Mouse (Mus musculus) CH12.LX (cell line): ENCODE results near the gene Twsg1. TPM values are rescaled to one million over a fixed set of nuclear protein-coding genes. Genes with fewer than 3 reads are reported as not detected.

Experiments used
- DNase-seq: peaks from one replicate; pipeline ENCODE4 v3.0.0-alpha.2; 2013; ENCODE audit errors: extremely low read depth
- H3K27ac ChIP-seq: 2 replicates; pipeline ENCODE4 v1.5.1; 2012; ENCODE audit warnings: low read depth, mild to moderate bottlenecking, control low read depth, moderate library complexity; ENCODE audit not compliant: insufficient read depth
- H3K27me3 ChIP-seq: replicated peaks from 2 replicates; pipeline ENCODE3; 2012; ENCODE audit warnings: inconsistent platforms
- H3K36me3 ChIP-seq, 2 experiments: replicated peaks in 1 of 2; 2 replicates each; pipeline versions ENCODE3 to v1.6.1; 2012; ENCODE audit warnings: inconsistent platforms in 1 of 2, low read length in 1 of 2, mild to moderate bottlenecking in 1 of 2, mixed read lengths in 1 of 2, moderate library complexity in 1 of 2; ENCODE audit not compliant: control insufficient read depth in 1 of 2, insufficient read depth in 1 of 2
- H3K4me1 ChIP-seq, 2 experiments: 2 replicates each; pipeline ENCODE4 v1.6.1; 2012; ENCODE audit warnings: inconsistent platforms in 1 of 2, moderate library complexity in 1 of 2; ENCODE audit not compliant: insufficient read depth in 2 of 2, control insufficient read depth in 1 of 2
- H3K4me2 ChIP-seq: 2 replicates; pipeline ENCODE4 v1.6.1; 2012; ENCODE audit warnings: low read depth, mild to moderate bottlenecking, control low read depth; ENCODE audit not compliant: poor library complexity, insufficient read depth, severe bottlenecking
- H3K4me3 ChIP-seq, 3 experiments: fragments of 150-350 bp in 1 of 3; sonication (generic) in 1 of 3; replicated peaks in 1 of 3; 2 replicates each; pipeline versions ENCODE3 to v1.5.1; 2011 to 2012; ENCODE audit warnings: low read depth in 2 of 3, low read length in 2 of 3, mild to moderate bottlenecking in 2 of 3, moderate library complexity in 2 of 3, control low read depth in 1 of 3, improper control_type of control experiment in 1 of 3, inconsistent platforms in 1 of 3, mixed read lengths in 1 of 3; ENCODE audit not compliant: poor library complexity in 1 of 3
- H3K79me2 ChIP-seq: replicated peaks from 2 replicates; pipeline ENCODE4 v1.6.1; 2012; ENCODE audit warnings: mild to moderate bottlenecking, moderate library complexity; ENCODE audit not compliant: control insufficient read depth, poor library complexity, insufficient read depth, severe bottlenecking; ENCODE audit errors: extremely low read depth
- H3K9ac ChIP-seq: 2 replicates; pipeline ENCODE4 v1.6.1; 2012; ENCODE audit warnings: low read depth, mild to moderate bottlenecking, control low read depth, moderate library complexity; ENCODE audit not compliant: insufficient read depth
- H3K9me3 ChIP-seq: replicated peaks from 2 replicates; pipeline ENCODE3; 2012; ENCODE audit warnings: low read length, inconsistent platforms, mixed read lengths
- BHLHE40 ChIP-seq: IDR thresholded peaks from 2 replicates; pipeline ENCODE4 v1.6.1; 2011; ENCODE audit warnings: mild to moderate bottlenecking, low read depth, low read length, improper control_type of control experiment
- CHD2 ChIP-seq: IDR thresholded peaks from 2 replicates; pipeline ENCODE4 v1.6.1; 2011; ENCODE audit warnings: low read length, improper control_type of control experiment
- CTCF ChIP-seq, 2 experiments: IDR thresholded peaks in 1 of 2; conservative IDR thresholded peaks in 1 of 2; 2 replicates each; pipeline ENCODE4 v1.5.1; 2011 to 2012; ENCODE audit warnings: low read depth in 2 of 2, low read length in 2 of 2, improper control_type of control experiment in 1 of 2, inconsistent platforms in 1 of 2, mild to moderate bottlenecking in 1 of 2, moderate library complexity in 1 of 2
- ELF1 ChIP-seq: IDR thresholded peaks from 2 replicates; pipeline ENCODE4 v1.6.1; 2014; ENCODE audit warnings: low read depth, mild to moderate bottlenecking, inconsistent platforms, low read length, improper control_type of control experiment
- KAT2A ChIP-seq: IDR thresholded peaks from 2 replicates; pipeline ENCODE4 v1.6.1; 2012; ENCODE audit warnings: low read length, improper control_type of control experiment, inconsistent platforms; ENCODE audit not compliant: insufficient replicate concordance
- MAFK ChIP-seq: IDR thresholded peaks from 2 replicates; pipeline ENCODE4 v1.6.1; 2011; ENCODE audit warnings: low read length, improper control_type of control experiment; ENCODE audit not compliant: insufficient replicate concordance
- MAX ChIP-seq: IDR thresholded peaks from 2 replicates; pipeline ENCODE4 v1.6.1; 2011; ENCODE audit warnings: low read length, improper control_type of control experiment
- MEF2A ChIP-seq: IDR thresholded peaks from 2 replicates; pipeline ENCODE4 v1.6.1; 2014; ENCODE audit warnings: low read depth, mild to moderate bottlenecking, inconsistent platforms, low read length, improper control_type of control experiment, borderline replicate concordance
- MYC ChIP-seq: IDR thresholded peaks from 2 replicates; pipeline ENCODE4 v1.6.1; 2011; ENCODE audit warnings: low read depth, mild to moderate bottlenecking, improper control_type of control experiment, low read length
- NRF1 ChIP-seq: IDR thresholded peaks from 2 replicates; pipeline ENCODE4 v1.6.1; 2014; ENCODE audit warnings: low read depth, mild to moderate bottlenecking, inconsistent platforms, low read length, improper control_type of control experiment, moderate library complexity
- POLR2A ChIP-seq: IDR thresholded peaks from 2 replicates; pipeline ENCODE4 v1.6.1; 2011; ENCODE audit warnings: low read depth, mild to moderate bottlenecking, improper control_type of control experiment, low read length
- POLR2AphosphoS2 ChIP-seq: IDR thresholded peaks from 2 replicates; pipeline ENCODE4 v1.6.1; 2011; ENCODE audit warnings: low read depth, low read length, improper control_type of control experiment
- RAD21 ChIP-seq: IDR thresholded peaks from 2 replicates; pipeline ENCODE4 v1.6.1; 2011; ENCODE audit warnings: low read depth, mild to moderate bottlenecking, low read length, improper control_type of control experiment, moderate library complexity
- SIN3A ChIP-seq: IDR thresholded peaks from 2 replicates; pipeline ENCODE4 v1.6.1; 2012; ENCODE audit warnings: low read length, improper control_type of control experiment, inconsistent platforms
- TBP ChIP-seq: conservative IDR thresholded peaks from 2 replicates; pipeline ENCODE4 v1.6.1; 2011; ENCODE audit warnings: low read depth, low read length, improper control_type of control experiment
- UBTF ChIP-seq: IDR thresholded peaks from 2 replicates; pipeline ENCODE4 v1.6.1; 2012; ENCODE audit warnings: low read depth, mild to moderate bottlenecking, inconsistent platforms, low read length, improper control_type of control experiment, moderate library complexity
- ZKSCAN1 ChIP-seq: IDR thresholded peaks from 2 replicates; pipeline ENCODE4 v1.6.1; 2012; ENCODE audit warnings: low read depth, inconsistent platforms, low read length, improper control_type of control experiment, borderline replicate concordance
- dilution Hi-C: fragments of 300-500 bp; cut with MboI; formaldehyde crosslinking; loops from 2 replicates; pipeline ENCODE4 v1.14.3; 2020; ENCODE audit warnings: low sequenced_read_pairs; ENCODE audit not compliant: extremely low pct_unique_long_range_greater_than_20kb, extremely low pct_ligation_motif_present
- in situ Hi-C: fragments of 300-500 bp; cut with MboI; formaldehyde crosslinking; loops from 3 replicates; pipeline ENCODE4 v1.14.3; 2019; ENCODE audit warnings: low sequenced_read_pairs, low pct_ligation_motif_present, low pct_unique_long_range_greater_than_20kb, mixed read lengths
- polyA plus RNA-seq: library from polyadenylated mRNA; unstranded; fragments of >175 nt; gene quantifications from 2 replicates; pipeline ENCODE4 v1.2.1, GENCODE M21; 2012; ENCODE audit warnings: low read depth; ENCODE audit not compliant: insufficient read length
- total RNA-seq, 2 experiments: library from RNA; depleted of rRNA; stranded (reverse); fragments of 300-350 nt in 1 of 2; fragments of >200 nt in 1 of 2; gene quantifications; 2 replicates each; pipeline ENCODE4 v1.2.3; 2012 to 2014

Twsg1 gene
- total and polyA plus RNA-seq, 3 experiments, result 12.6 to 17.4 (median 13.4) TPM

DNA sequence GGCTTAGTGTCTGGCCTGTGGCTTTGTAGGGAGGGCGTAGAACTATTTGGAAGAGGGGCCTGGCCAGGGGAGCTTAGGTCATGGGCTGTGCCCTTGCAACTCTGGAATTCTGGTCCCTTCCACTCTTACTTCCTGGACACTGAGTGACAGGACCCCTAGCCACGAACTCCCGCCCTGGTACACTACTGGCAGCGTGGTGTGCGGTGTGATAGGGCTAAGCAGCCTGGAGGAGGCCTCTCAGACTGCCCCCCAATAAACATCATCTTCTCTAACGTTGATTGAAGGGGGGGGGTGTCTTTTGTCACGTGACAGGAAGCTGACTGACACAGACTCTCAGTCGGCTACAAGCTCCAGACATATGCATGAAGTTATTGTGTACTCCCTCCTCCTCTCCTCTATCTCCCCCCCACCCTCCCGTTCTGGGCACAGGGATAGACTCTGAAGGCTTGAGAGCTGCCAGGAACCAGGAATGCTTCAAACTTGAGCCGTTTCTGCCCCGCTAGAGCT lies 44.1 kb downstream of the Twsg1 start:
- Histone ChIP-seq H3K4me3 (no peak overlapping the region), H3K4me2 (no peak overlapping the region)
- dilution Hi-C loops, result no loop called here

DNA sequence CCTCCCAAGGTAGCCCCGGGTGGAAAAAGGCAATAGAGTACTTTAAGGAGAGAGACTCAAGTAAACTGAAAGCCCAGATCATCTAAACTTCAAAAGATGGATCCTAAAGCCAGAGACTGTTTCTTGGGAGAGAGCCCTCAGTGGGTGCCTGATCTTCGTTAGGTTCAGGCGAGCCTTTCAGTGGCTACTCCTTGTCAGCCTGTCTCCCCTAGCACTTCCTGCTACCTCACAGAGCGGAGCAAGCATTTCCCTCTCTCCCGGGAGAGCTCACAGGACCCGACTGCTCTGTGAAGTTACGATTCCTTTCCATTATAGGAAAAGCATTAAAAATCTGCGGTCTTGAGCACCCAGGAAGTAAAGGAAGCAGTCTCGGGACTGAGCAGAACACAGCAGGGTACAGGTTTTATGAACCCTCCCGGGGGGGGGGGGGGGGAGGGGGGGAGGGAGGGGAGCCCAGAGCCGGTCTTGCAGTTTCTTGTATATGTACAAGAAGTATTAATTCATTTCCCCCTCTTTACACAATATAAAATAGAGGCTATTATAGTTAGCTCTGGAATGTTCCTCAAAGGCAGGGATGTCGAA lies 44.6 kb downstream of the Twsg1 start:
- in situ Hi-C loops (no loop called here), dilution Hi-C loops (no loop called here)
- Histone ChIP-seq H3K4me3 (no peak overlapping the region), H3K27ac (no peak overlapping the region), H3K27me3 (no peaks in the 10 kb centered on the region), H3K4me2 (no peak overlapping the region), H3K79me2 (no peaks in the 10 kb centered on the region), H3K4me1 (no peaks in the 10 kb centered on the region), H3K9ac (no peak overlapping the region), H3K36me3 (no peaks in the 10 kb centered on the region), H3K9me3 (peaks cover 5% of the 10 kb centered on the region)
- TF ChIP-seq TBP, result no peak
- no peak for TF ChIP-seq BHLHE40
- TF ChIP-seq MAX, result no peak
- no peak for TF ChIP-seq CTCF (conservative IDR thresholded peaks at IDR 0.05 in 1 of 2, IDR thresholded peaks at IDR 0.05 in 1 of 2; ENCODE audit: low read depth in 2 of 2, low read length in 2 of 2)
- no peak for TF ChIP-seq MYC
- no peak for TF ChIP-seq KAT2A
- no peak for TF ChIP-seq SIN3A
- no peak for TF ChIP-seq MAFK
- no peak for TF ChIP-seq CHD2
- no peak for DNase-seq

More for the DNA sequence above, 44.1 kb downstream of the Twsg1 start:
- Histone ChIP-seq H3K9me3 (peaks cover 5% of the 10 kb centered on the region), H3K27me3 (no peaks in the 10 kb centered on the region), H3K79me2 (no peaks in the 10 kb centered on the region), H3K9ac (no peak overlapping the region), H3K36me3 (no peaks in the 10 kb centered on the region), H3K27ac (no peak overlapping the region), H3K4me1 (no peaks in the 10 kb centered on the region)
- TF ChIP-seq BHLHE40 (no peak), RAD21 (no peak), UBTF (no peak), NRF1 (no peak)
- in situ Hi-C loops, result no loop called here
- no peak for DNase-seq

DNA sequence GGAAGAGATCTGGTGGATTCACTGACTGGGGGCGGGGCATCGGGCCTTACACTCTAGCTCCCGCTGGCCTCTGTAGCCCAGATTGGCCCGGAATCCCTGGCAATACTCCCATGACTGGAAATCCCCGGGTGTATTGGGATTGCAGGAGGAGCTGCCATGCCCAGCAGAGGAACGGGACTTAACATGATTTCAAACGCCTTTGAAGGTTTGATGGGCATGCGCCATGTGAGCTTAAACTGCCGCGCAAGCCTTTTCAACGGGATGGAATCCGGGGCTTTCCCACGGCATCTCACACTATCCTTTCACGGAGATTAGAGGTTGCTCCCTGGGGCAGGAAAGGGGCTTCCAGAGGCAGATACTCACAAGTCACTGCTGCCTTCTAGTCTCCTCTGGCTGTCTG lies 45.8 kb downstream of the Twsg1 start:
- in situ Hi-C loops, result no loop called here
- H3K4me2 ChIP-seq, result no peak overlapping the region
- dilution Hi-C loops, result no loop called here
- TF ChIP-seq KAT2A (no peak), ELF1 (no peak), POLR2AphosphoS2 (no peak), BHLHE40 (no peak), MYC (no peak), MEF2A (no peak), ZKSCAN1 (no peak), POLR2A (no peak)
- H3K4me1 ChIP-seq, result no peaks in the 10 kb centered on the region
- no peak overlapping the region for H3K9ac ChIP-seq
- H3K27ac ChIP-seq, result no peak overlapping the region
- no peaks in the 10 kb centered on the region for H3K36me3 ChIP-seq
- DNase-seq, result no peak
- H3K4me3 ChIP-seq, result no peak overlapping the region
- no peaks in the 10 kb centered on the region for H3K27me3 ChIP-seq
- peaks cover 5% of the 10 kb centered on the region for H3K9me3 ChIP-seq
- H3K79me2 ChIP-seq, result no peaks in the 10 kb centered on the region
